Mouse (Mus musculus) CH12.LX (cell line): ENCODE data around the gene Zfp414. TPM values are rescaled to one million over a fixed set of nuclear protein-coding genes. Genes with fewer than 3 reads are reported as not detected.

Source experiments
- DNase-seq: peaks from one replicate; pipeline ENCODE4 v3.0.0-alpha.2; 2013; ENCODE audit errors: extremely low read depth
- H3K27ac ChIP-seq: 2 replicates; pipeline ENCODE4 v1.5.1; 2012; ENCODE audit warnings: low read depth, mild to moderate bottlenecking, control low read depth, moderate library complexity; ENCODE audit not compliant: insufficient read depth
- H3K27me3 ChIP-seq: replicated peaks from 2 replicates; pipeline ENCODE3; 2012; ENCODE audit warnings: inconsistent platforms
- H3K36me3 ChIP-seq, 2 experiments: replicated peaks in 1 of 2; 2 replicates each; pipeline versions ENCODE3 to v1.6.1; 2012; ENCODE audit warnings: inconsistent platforms in 1 of 2, low read length in 1 of 2, mild to moderate bottlenecking in 1 of 2, mixed read lengths in 1 of 2, moderate library complexity in 1 of 2; ENCODE audit not compliant: control insufficient read depth in 1 of 2, insufficient read depth in 1 of 2
- H3K4me1 ChIP-seq, 2 experiments: 2 replicates each; pipeline ENCODE4 v1.6.1; 2012; ENCODE audit warnings: inconsistent platforms in 1 of 2, moderate library complexity in 1 of 2; ENCODE audit not compliant: insufficient read depth in 2 of 2, control insufficient read depth in 1 of 2
- H3K4me2 ChIP-seq: 2 replicates; pipeline ENCODE4 v1.6.1; 2012; ENCODE audit warnings: low read depth, mild to moderate bottlenecking, control low read depth; ENCODE audit not compliant: poor library complexity, insufficient read depth, severe bottlenecking
- H3K4me3 ChIP-seq, 3 experiments: fragments of 150-350 bp in 1 of 3; sonication (generic) in 1 of 3; replicated peaks in 1 of 3; 2 replicates each; pipeline versions ENCODE3 to v1.5.1; 2011 to 2012; ENCODE audit warnings: low read depth in 2 of 3, low read length in 2 of 3, mild to moderate bottlenecking in 2 of 3, moderate library complexity in 2 of 3, control low read depth in 1 of 3, improper control_type of control experiment in 1 of 3, inconsistent platforms in 1 of 3, mixed read lengths in 1 of 3; ENCODE audit not compliant: poor library complexity in 1 of 3
- H3K79me2 ChIP-seq: replicated peaks from 2 replicates; pipeline ENCODE4 v1.6.1; 2012; ENCODE audit warnings: mild to moderate bottlenecking, moderate library complexity; ENCODE audit not compliant: control insufficient read depth, poor library complexity, insufficient read depth, severe bottlenecking; ENCODE audit errors: extremely low read depth
- H3K9ac ChIP-seq: 2 replicates; pipeline ENCODE4 v1.6.1; 2012; ENCODE audit warnings: low read depth, mild to moderate bottlenecking, control low read depth, moderate library complexity; ENCODE audit not compliant: insufficient read depth
- H3K9me3 ChIP-seq: replicated peaks from 2 replicates; pipeline ENCODE3; 2012; ENCODE audit warnings: low read length, inconsistent platforms, mixed read lengths
- CHD1 ChIP-seq: IDR thresholded peaks from 2 replicates; pipeline ENCODE4 v1.6.1; 2012; ENCODE audit warnings: low read depth, low read length, improper control_type of control experiment, inconsistent platforms
- CTCF ChIP-seq, 2 experiments: IDR thresholded peaks in 1 of 2; conservative IDR thresholded peaks in 1 of 2; 2 replicates each; pipeline ENCODE4 v1.5.1; 2011 to 2012; ENCODE audit warnings: low read depth in 2 of 2, low read length in 2 of 2, improper control_type of control experiment in 1 of 2, inconsistent platforms in 1 of 2, mild to moderate bottlenecking in 1 of 2, moderate library complexity in 1 of 2
- E2F4 ChIP-seq: IDR thresholded peaks from 2 replicates; pipeline ENCODE4 v1.6.1; 2011; ENCODE audit warnings: low read depth, low read length, improper control_type of control experiment; ENCODE audit not compliant: insufficient replicate concordance
- EP300 ChIP-seq: IDR thresholded peaks from 2 replicates; pipeline ENCODE4 v1.6.1; 2011; ENCODE audit warnings: low read length, improper control_type of control experiment
- ETS1 ChIP-seq: conservative IDR thresholded peaks from 2 replicates; pipeline ENCODE4 v1.6.1; 2012; ENCODE audit warnings: low read depth, mild to moderate bottlenecking, inconsistent platforms, low read length, improper control_type of control experiment, moderate library complexity
- GABPA ChIP-seq: IDR thresholded peaks from 2 replicates; pipeline ENCODE4 v1.6.1; 2012; ENCODE audit warnings: low read depth, low read length, improper control_type of control experiment, inconsistent platforms; ENCODE audit not compliant: insufficient replicate concordance
- HCFC1 ChIP-seq: IDR thresholded peaks from 2 replicates; pipeline ENCODE4 v1.6.1; 2012; ENCODE audit warnings: low read depth, mild to moderate bottlenecking, inconsistent platforms, low read length, improper control_type of control experiment
- IRF4 ChIP-seq: IDR thresholded peaks from 2 replicates; pipeline ENCODE4 v1.6.1; 2014; ENCODE audit warnings: low read depth, mild to moderate bottlenecking, inconsistent platforms, low read length, improper control_type of control experiment
- JUN ChIP-seq: IDR thresholded peaks from 2 replicates; pipeline ENCODE4 v1.6.1; 2011; ENCODE audit warnings: low read depth, mild to moderate bottlenecking, low read length, improper control_type of control experiment, moderate library complexity; ENCODE audit not compliant: insufficient read depth
- MAFK ChIP-seq: IDR thresholded peaks from 2 replicates; pipeline ENCODE4 v1.6.1; 2011; ENCODE audit warnings: low read length, improper control_type of control experiment; ENCODE audit not compliant: insufficient replicate concordance
- MXI1 ChIP-seq: IDR thresholded peaks from 2 replicates; pipeline ENCODE4 v1.6.1; 2011; ENCODE audit warnings: mild to moderate bottlenecking, low read depth, low read length, improper control_type of control experiment
- MYC ChIP-seq: IDR thresholded peaks from 2 replicates; pipeline ENCODE4 v1.6.1; 2011; ENCODE audit warnings: low read depth, mild to moderate bottlenecking, improper control_type of control experiment, low read length
- NELFE ChIP-seq: IDR thresholded peaks from 2 replicates; pipeline ENCODE4 v1.6.1; 2011; ENCODE audit warnings: low read depth, low read length, improper control_type of control experiment
- POLR2A ChIP-seq: IDR thresholded peaks from 2 replicates; pipeline ENCODE4 v1.6.1; 2011; ENCODE audit warnings: low read depth, mild to moderate bottlenecking, improper control_type of control experiment, low read length
- RAD21 ChIP-seq: IDR thresholded peaks from 2 replicates; pipeline ENCODE4 v1.6.1; 2011; ENCODE audit warnings: low read depth, mild to moderate bottlenecking, low read length, improper control_type of control experiment, moderate library complexity
- TCF12 ChIP-seq: IDR thresholded peaks from 2 replicates; pipeline ENCODE4 v1.6.1; 2014; ENCODE audit warnings: low read depth, mild to moderate bottlenecking, inconsistent platforms, low read length, improper control_type of control experiment
- USF1 ChIP-seq: IDR thresholded peaks from 2 replicates; pipeline ENCODE4 v1.6.1; 2014; ENCODE audit warnings: low read depth, mild to moderate bottlenecking, inconsistent platforms, low read length, improper control_type of control experiment
- ZC3H11A ChIP-seq: IDR thresholded peaks from 2 replicates; pipeline ENCODE4 v1.6.1; 2012; ENCODE audit warnings: low read depth, mild to moderate bottlenecking, inconsistent platforms, low read length, improper control_type of control experiment
- ZMIZ1 ChIP-seq: IDR thresholded peaks from 2 replicates; pipeline ENCODE4 v1.6.1; 2012; ENCODE audit warnings: low read depth, mild to moderate bottlenecking, inconsistent platforms, low read length, improper control_type of control experiment
- ZNF384 ChIP-seq: IDR thresholded peaks from 2 replicates; pipeline ENCODE4 v1.6.1; 2012; ENCODE audit warnings: low read depth, low read length, improper control_type of control experiment, inconsistent platforms
- dilution Hi-C: fragments of 300-500 bp; cut with MboI; formaldehyde crosslinking; loops from 2 replicates; pipeline ENCODE4 v1.14.3; 2020; ENCODE audit warnings: low sequenced_read_pairs; ENCODE audit not compliant: extremely low pct_unique_long_range_greater_than_20kb, extremely low pct_ligation_motif_present
- in situ Hi-C: fragments of 300-500 bp; cut with MboI; formaldehyde crosslinking; loops from 3 replicates; pipeline ENCODE4 v1.14.3; 2019; ENCODE audit warnings: low sequenced_read_pairs, low pct_ligation_motif_present, low pct_unique_long_range_greater_than_20kb, mixed read lengths
- polyA plus RNA-seq: library from polyadenylated mRNA; unstranded; fragments of >175 nt; gene quantifications from 2 replicates; pipeline ENCODE4 v1.2.1, GENCODE M21; 2012; ENCODE audit warnings: low read depth; ENCODE audit not compliant: insufficient read length
- total RNA-seq, 2 experiments: library from RNA; depleted of rRNA; stranded (reverse); fragments of 300-350 nt in 1 of 2; fragments of >200 nt in 1 of 2; gene quantifications; 2 replicates each; pipeline ENCODE4 v1.2.3; 2012 to 2014

Gene Zfp414
- total and polyA plus RNA-seq, 3 experiments = 6.6 to 34.3 (median 9.9) TPM

DNA sequence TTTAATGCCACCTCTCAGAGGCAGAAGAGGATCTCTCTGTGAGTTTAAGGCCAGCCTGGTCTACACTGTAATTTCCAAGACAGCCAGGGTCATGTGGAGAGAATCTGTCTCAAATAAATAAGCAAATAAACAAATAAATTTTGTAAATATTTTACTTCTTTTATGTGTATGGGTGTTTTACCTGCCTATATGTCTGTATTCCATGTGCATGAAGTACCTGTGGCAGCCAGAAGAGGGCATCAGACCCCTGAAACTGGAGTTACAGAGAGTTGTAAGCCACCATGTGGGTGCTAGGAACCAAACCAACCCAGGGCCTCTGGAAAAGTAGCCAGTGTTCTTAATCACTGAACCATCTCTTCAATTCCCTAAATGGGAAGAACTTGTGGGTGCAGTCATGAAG is 31.6 kb upstream of the Zfp414 start:
- H3K4me3 ChIP-seq = no peak overlapping the region
- no peaks in the 10 kb centered on the region for H3K79me2 ChIP-seq
- peaks cover 9 to 75% of the 10 kb centered on the region in 2 experiments for H3K36me3 ChIP-seq
- dilution Hi-C loops = no loop called here
- no peaks in the 10 kb centered on the region for H3K27me3 ChIP-seq
- H3K4me2 ChIP-seq = no peak overlapping the region
- no peaks in the 10 kb centered on the region for H3K4me1 ChIP-seq
- no peak overlapping the region for H3K9ac ChIP-seq
- H3K27ac ChIP-seq = no peak overlapping the region
- in situ Hi-C loops = no loop called here
- peaks cover 6% of the 10 kb centered on the region for H3K9me3 ChIP-seq
- TF ChIP-seq HCFC1 (no peak), IRF4 (no peak), E2F4 (no peak), GABPA (no peak), ETS1 (no peak), CTCF (conservative IDR thresholded peaks at IDR 0.05 in 1 of 2, IDR thresholded peaks at IDR 0.05 in 1 of 2; ENCODE audit: low read depth in 2 of 2, low read length in 2 of 2) (peak in 1 of 2 experiments; percentile 23; a peak in 1 of 4 replicates), RAD21 (peak; percentile 11), EP300 (no peak), ZMIZ1 (no peak), MYC (no peak), NELFE (no peak), MAFK (no peak)
- DNase-seq = peak; percentile 8

DNA sequence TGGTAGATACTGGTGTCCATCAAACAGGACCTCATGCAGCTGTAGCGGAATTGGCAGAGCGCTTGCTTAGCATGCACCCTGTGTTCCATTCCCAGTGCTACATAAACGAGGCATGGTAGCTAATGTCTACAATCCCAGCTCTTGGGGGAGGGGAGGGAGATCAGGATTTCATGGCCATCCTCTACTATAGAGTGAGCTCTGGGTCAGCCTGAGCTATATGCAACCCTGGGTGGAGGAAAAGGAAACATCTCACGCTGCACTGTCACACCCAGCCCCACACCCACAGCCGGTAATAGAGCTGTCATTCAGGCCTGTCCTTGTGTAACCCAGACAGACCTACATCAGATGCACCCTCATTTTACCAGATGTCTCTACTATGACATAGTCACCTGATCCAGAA is 30.4 kb upstream of the Zfp414 start:
- H3K27ac ChIP-seq = no peak overlapping the region

More for the DNA sequence above, 30.4 kb upstream of the Zfp414 start:
- in situ Hi-C loops = no loop called here
- TF ChIP-seq TCF12 (no peak), CTCF (conservative IDR thresholded peaks at IDR 0.05 in 1 of 2, IDR thresholded peaks at IDR 0.05 in 1 of 2; ENCODE audit: low read depth in 2 of 2, low read length in 2 of 2) (no peak), CHD1 (no peak), ZNF384 (no peak), ZC3H11A (no peak), MAFK (no peak), EP300 (no peak), MXI1 (no peak), POLR2A (no peak), JUN (no peak), MYC (no peak), USF1 (no peak)
- H3K4me1 ChIP-seq = no peaks in the 10 kb centered on the region
- no peak for DNase-seq
- H3K79me2 ChIP-seq = no peaks in the 10 kb centered on the region
- peaks cover 9 to 65% of the 10 kb centered on the region in 2 experiments for H3K36me3 ChIP-seq
- no peak overlapping the region for H3K4me2 ChIP-seq
- no peak overlapping the region for H3K4me3 ChIP-seq
- dilution Hi-C loops = no loop called here
- H3K27me3 ChIP-seq = no peaks in the 10 kb centered on the region
- peaks cover 6% of the 10 kb centered on the region for H3K9me3 ChIP-seq
- H3K9ac ChIP-seq = no peak overlapping the region
